Mouse (Mus musculus): ENCODE data around the gene Ripk1. TPM values are rescaled to one million over a fixed set of nuclear protein-coding genes. Genes with fewer than 3 reads are reported as not detected.

Ripk1 gene
- 15.1 and 18.5 TPM in 2 replicates for polyA plus RNA-seq (2012; rRNA removed)

DNA sequence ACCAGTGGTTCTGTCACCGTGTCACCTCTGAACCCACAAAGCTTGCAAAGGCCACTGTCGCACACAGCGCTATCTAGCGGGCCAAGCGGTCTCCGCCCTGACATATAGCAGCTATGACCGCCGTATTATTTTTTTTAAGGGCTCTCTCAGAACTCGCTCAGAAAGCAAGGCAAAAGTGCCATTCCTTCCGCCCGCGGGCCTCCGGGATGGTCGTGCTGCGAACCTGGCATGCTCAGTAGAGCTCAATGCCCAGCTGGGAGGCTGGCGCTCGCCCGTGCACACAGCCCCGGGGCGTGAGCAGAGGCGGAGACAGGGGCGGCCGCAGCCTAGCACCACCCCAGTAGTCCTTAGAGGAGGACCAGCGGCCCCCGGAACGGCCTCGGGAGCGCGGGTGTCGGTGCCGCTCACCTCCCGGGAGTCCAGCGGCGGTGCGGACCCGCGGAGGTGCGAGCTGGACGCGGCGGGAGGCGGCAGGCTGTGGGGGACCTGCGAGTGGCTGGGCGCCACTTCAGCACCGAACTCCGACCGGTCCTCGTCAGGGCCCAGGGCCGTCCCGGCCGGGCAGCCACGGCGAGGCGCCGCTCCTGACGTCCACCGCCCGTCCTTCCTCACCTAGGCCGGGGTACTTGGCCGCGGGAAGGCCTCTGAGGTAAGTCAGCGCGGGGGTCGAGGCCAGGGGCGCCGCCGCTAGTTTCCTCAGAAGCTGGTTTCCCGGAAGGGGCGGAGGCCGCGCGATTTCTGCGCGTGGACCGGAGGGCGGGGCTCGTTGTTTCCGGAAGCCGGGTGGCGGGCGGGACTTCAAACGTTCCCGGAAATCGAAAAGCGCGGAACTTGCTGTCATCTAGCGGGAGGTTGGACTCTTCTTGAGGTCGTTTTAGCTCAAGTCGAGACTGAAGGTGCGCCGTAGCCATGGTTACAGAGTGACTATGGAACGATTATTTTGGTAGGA lies at the start of gene Ripk1, which contains the start of gene Serpinb6a:
Ripk1 (plus strand) TSS at position 306 of the 949 bp plus-strand sequence.
Serpinb6a (minus strand) TSS at position 737 of the 949 bp plus-strand sequence.

DNA sequence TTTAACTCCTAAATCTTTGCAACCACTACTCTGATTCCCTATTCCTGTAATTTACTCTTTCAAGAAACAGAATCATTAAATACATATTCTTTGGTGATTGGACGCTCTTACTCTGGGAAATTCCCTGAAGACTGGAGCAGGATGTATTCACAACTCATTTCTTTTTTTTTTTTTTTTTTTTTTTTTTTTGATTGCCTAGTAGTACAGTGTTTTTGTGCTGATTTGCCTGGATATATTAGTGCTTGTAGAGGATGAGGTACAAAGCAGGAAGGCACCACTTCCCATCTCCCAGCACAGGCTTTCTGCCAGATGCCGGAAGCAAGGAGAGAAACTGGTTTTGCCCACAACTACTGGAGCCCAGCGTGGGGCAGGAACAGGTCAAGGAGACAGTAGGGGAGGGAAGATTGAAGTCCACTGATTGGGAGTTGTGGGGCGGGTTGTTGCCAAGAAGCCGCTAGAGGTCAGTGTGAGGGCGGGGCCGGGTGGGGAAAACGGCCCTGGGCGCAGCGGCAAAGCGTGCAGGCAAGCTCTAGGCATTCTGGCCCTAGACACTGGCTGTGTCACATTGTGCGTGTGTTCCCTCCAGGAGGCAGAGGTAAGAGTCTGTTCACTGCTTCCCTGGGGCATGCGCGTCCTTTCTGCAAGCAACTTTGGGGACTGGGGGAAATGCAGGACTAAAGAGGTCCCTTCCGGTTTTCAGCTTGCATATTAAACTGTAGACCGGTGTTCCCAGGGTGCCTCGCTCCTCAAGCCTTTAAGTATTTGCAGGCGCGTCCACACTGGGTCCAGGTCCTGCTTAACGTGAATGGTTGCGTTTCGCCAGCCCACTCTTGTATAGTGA lies 37.7 kb upstream of the Ripk1 start, which contains the start of gene Nqo2:
Nqo2 (plus strand) TSS at position 482 of the 841 bp plus-strand sequence.

DNA sequence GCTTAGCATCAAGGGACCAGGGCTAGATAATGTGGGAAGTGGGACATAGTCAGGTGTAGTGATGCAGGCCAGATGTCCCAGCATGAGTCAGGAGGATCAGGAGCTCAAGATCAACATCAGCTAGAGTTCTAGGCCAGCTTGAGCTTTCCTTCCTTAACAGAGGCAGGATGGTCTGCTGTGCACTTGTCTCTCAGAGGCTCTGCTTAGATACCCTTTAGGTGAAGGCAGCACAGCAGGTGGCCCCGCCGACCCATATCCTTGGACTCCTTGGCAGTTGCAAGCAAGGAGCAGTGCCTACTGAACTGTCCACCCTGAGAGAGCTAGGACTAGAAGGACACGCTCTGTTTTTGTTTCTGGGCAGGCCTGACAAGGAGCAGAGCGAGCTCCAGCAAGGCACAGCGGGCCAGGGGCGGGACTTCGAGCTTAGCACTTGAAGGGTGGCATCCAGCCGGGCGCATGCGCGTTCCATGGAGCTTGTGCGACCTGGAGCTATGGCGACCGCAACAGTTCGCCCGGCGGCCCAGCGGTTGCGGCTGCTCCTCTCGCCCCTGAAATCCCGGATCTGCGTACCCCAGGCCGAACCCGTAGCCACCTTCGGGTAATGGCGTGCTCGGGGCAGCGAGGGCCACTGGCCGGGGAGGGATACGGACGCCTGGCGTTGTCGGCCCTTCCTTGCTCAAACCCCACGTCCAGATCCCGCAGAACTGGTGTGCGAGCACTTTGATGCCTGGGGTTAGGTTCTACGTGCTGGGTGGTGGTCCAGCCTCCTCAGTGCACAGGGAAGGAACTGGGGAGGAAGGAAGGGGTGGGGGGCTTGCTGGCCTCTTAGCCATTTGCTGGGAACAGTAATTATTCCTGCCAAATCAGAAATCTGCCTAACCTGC lies 35.3 kb downstream of the Ripk1 start, which contains the start of gene Bphl:
Bphl (plus strand) TSS at position 426 of the 884 bp plus-strand sequence.

GRCm38 (mm10) chr13:34077492-34078271 lies 75.5 kb downstream of the Ripk1 start, which contains the start of gene Tubb2a:
Tubb2a (minus strand) TSS chr13:34078007.

Other genes starting within 250 kb of the Ripk1 start
- not detected in 2 replicates for gene Serpinb6e, start 159.0 kb upstream of the Ripk1 start, polyA plus RNA-seq (2012; rRNA removed)
- gene Serpinb6c, start 96.7 kb upstream of the Ripk1 start, polyA plus RNA-seq (2012; rRNA removed) = not detected in 2 replicates
- 4.7 and 5.5 TPM in 2 replicates for gene Nqo2, start 37.7 kb upstream of the Ripk1 start, polyA plus RNA-seq (2012; rRNA removed)
- 85.9 and 88.4 TPM in 2 replicates for gene Serpinb6a, start 431 bp downstream of the Ripk1 start, polyA plus RNA-seq (2012; rRNA removed)
- gene Bphl, start 35.2 kb downstream of the Ripk1 start, polyA plus RNA-seq (2012; rRNA removed) = 50.7 and 53.5 TPM in 2 replicates
- 357 and 364 TPM in 2 replicates for gene Tubb2a, start 75.6 kb downstream of the Ripk1 start, polyA plus RNA-seq (2012; rRNA removed)
- gene Tubb2b, start 128.1 kb downstream of the Ripk1 start, polyA plus RNA-seq (2012; rRNA removed) = 39.9 and 49.9 TPM in 2 replicates
- gene Psmg4, start 160.6 kb downstream of the Ripk1 start, polyA plus RNA-seq (2012; rRNA removed) = 223 and 253 TPM in 2 replicates

Data from ovary, adult 2 months (tissue).